Mouse (Mus musculus) E14TG2a.4 (cell line): ENCODE data around the gene Pcbp4.

ENCODE experiments used
- CTCF ChIP-seq: conservative IDR thresholded peaks from 2 replicates; pipeline ENCODE4 v1.5.1; 2014; ENCODE audit warnings: low read length
- NANOG ChIP-seq: IDR thresholded peaks from 2 replicates; pipeline ENCODE4 v1.6.1; 2014; ENCODE audit warnings: borderline replicate concordance, low read length, mixed read lengths
- POU5F1 ChIP-seq: IDR thresholded peaks from 2 replicates; pipeline ENCODE4 v1.6.1; 2014; ENCODE audit warnings: low read length, borderline replicate concordance

DNA sequence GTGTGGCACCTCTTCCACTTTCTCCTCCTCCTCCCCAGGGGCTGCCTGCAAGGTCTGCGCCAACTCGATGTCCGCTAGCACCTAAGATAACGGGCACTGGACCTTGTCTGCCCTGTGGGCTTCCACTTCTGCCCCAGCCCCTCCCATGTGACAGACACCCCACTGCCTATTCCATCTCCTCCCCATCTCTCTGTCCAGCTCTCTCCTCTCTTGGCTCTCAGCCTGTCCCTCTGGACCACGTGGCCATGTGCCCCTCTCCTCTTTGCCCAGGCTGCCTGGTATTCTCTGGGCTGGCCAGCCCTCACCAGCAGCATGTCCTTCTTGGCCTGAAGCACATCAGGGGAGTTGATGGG, 20.6 kb downstream of the Pcbp4 start:
- no peak for TF ChIP-seq CTCF
- TF ChIP-seq POU5F1, result no peak
- TF ChIP-seq NANOG, result no peak
